Mouse (Mus musculus) forebrain, embryonic 12.5 days (tissue): ENCODE data around the gene Prkce. TPM values are rescaled to one million over a fixed set of nuclear protein-coding genes. Genes with fewer than 3 reads are reported as not detected.

Experiments used
- ATAC-seq: fragments of 200-750 bp; cut with Nextera tagmentation; 2 replicates; pipeline ENCODE4 v1.8.0; 2017; ENCODE audit warnings: moderate TSS enrichment; ENCODE audit not compliant: low FRiP score
- H3K27ac ChIP-seq: fragments of 300-500 bp; sonication (generic); 2 replicates; pipeline ENCODE4 v1.5.1; 2016; ENCODE audit warnings: mild to moderate bottlenecking
- H3K27me3 ChIP-seq: fragments of 300-500 bp; sonication (generic); 2 replicates; pipeline ENCODE4 v1.6.1; 2016; ENCODE audit warnings: mild to moderate bottlenecking
- H3K36me3 ChIP-seq: fragments of 300-500 bp; sonication (generic); replicated peaks from 2 replicates; pipeline ENCODE4 v1.6.1; 2016; ENCODE audit warnings: mild to moderate bottlenecking
- H3K4me1 ChIP-seq: fragments of 300-500 bp; sonication (generic); 2 replicates; pipeline ENCODE4 v1.6.1; 2016
- H3K4me2 ChIP-seq: fragments of 300-500 bp; sonication (generic); 2 replicates; pipeline ENCODE4 v1.6.1; 2016; ENCODE audit warnings: mild to moderate bottlenecking, moderate library complexity
- H3K4me3 ChIP-seq: fragments of 300-500 bp; sonication (generic); replicated peaks from 2 replicates; pipeline ENCODE4 v1.5.1; 2016; ENCODE audit warnings: mild to moderate bottlenecking
- H3K9ac ChIP-seq: fragments of 300-500 bp; sonication (generic); 2 replicates; pipeline ENCODE4 v1.6.1; 2016; ENCODE audit warnings: mild to moderate bottlenecking
- H3K9me3 ChIP-seq: fragments of 300-500 bp; sonication (generic); 2 replicates; pipeline ENCODE4 v1.6.1; 2016
- WGBS: fragments of 180-500 bp; shearing (Covaris S2); methylation state at CpG from one replicate; pipeline ENCODE4 v1.1.7; 2016; 5-methylcytosine and 5-hydroxymethylcytosine counted together
- polyA plus RNA-seq: library from polyadenylated mRNA; unstranded; fragments of >200 nt; fragmentation: Nextera tagmentation; extraction: Ambion mirVana; gene quantifications from 2 replicates; pipeline ENCODE4 v1.2.1, GENCODE M21; 2016

Gene Prkce
- polyA plus RNA-seq, 1 experiment from 2014 or later, result 6.0 TPM

GRCm38 (mm10) chr17:86433813-86434212, 266.2 kb downstream of the Prkce start:
- ATAC-seq, result no peak
- Histone ChIP-seq H3K9ac (no peak overlapping the region), H3K4me1 (peaks cover 5% of the 10 kb centered on the region; the same call in 1 of the 2 replicates), H3K27me3 (no peaks in the 10 kb centered on the region), H3K27ac (no peak overlapping the region), H3K9me3 (no peaks in the 10 kb centered on the region), H3K36me3 (no peaks in the 10 kb centered on the region), H3K4me3 (no peak overlapping the region), H3K4me2 (no peak overlapping the region)
- WGBS, result 92% methylated on average over 11 of the region's 11 CpGs

- no peak for ATAC-seq
- H3K4me1 ChIP-seq, result peaks cover 2% of the 10 kb centered on the region; the same call in 1 of the 2 replicates
- H3K4me3 ChIP-seq, result no peak overlapping the region
- no peak overlapping the region for H3K9ac ChIP-seq
- no peaks in the 10 kb centered on the region for H3K27me3 ChIP-seq
- no peaks in the 10 kb centered on the region for H3K9me3 ChIP-seq
- no peaks in the 10 kb centered on the region for H3K36me3 ChIP-seq
- WGBS, result 69% methylated on average over 2 of the region's 2 CpGs
- H3K27ac ChIP-seq, result no peak overlapping the region
- no peak overlapping the region for H3K4me2 ChIP-seq
These were observed 267.2 kb downstream of the Prkce start for GRCm38 (mm10) chr17:86434781-86435180.

- WGBS, result 94% methylated on average over 1 of the region's 1 CpGs
- H3K36me3 ChIP-seq, result no peaks in the 10 kb centered on the region
- H3K4me3 ChIP-seq, result no peak overlapping the region
- H3K27ac ChIP-seq, result no peak overlapping the region
- no peaks in the 10 kb centered on the region for H3K9me3 ChIP-seq
- no peaks in the 10 kb centered on the region for H3K27me3 ChIP-seq
- no peak overlapping the region for H3K4me2 ChIP-seq
- no peak for ATAC-seq
- H3K4me1 ChIP-seq, result no peaks in the 10 kb centered on the region
- H3K9ac ChIP-seq, result no peak overlapping the region
These were observed 268.0 kb downstream of the Prkce start for GRCm38 (mm10) chr17:86435570-86435969.

GRCm38 (mm10) chr17:86435984-86436383, 268.4 kb downstream of the Prkce start:
- no peaks in the 10 kb centered on the region for H3K36me3 ChIP-seq
- no peak overlapping the region for H3K9ac ChIP-seq
- H3K4me1 ChIP-seq, result no peaks in the 10 kb centered on the region
- H3K4me2 ChIP-seq, result no peak overlapping the region
- no peaks in the 10 kb centered on the region for H3K9me3 ChIP-seq
- H3K27ac ChIP-seq, result no peak overlapping the region
- WGBS, result 94% methylated on average over 2 of the region's 2 CpGs
- ATAC-seq, result no peak
- H3K4me3 ChIP-seq, result no peak overlapping the region
- no peaks in the 10 kb centered on the region for H3K27me3 ChIP-seq

GRCm38 (mm10) chr17:86436583-86437370, 269.2 kb downstream of the Prkce start:
- Histone ChIP-seq H3K4me1 (no peaks in the 10 kb centered on the region), H3K27me3 (no peaks in the 10 kb centered on the region), H3K36me3 (no peaks in the 10 kb centered on the region), H3K9me3 (no peaks in the 10 kb centered on the region), H3K27ac (no peak overlapping the region), H3K4me2 (no peak overlapping the region), H3K4me3 (no peak overlapping the region), H3K9ac (no peak overlapping the region)
- no peak for ATAC-seq
- 91% methylated on average over 12 of the region's 12 CpGs for WGBS

- ATAC-seq, result no peak
- H3K9me3 ChIP-seq, result no peaks in the 10 kb centered on the region
- H3K27ac ChIP-seq, result no peak overlapping the region
- 79% methylated on average over 20 of the region's 20 CpGs for WGBS
- no peaks in the 10 kb centered on the region for H3K36me3 ChIP-seq
- no peak overlapping the region for H3K9ac ChIP-seq
- H3K4me3 ChIP-seq, result no peak overlapping the region
- no peak overlapping the region for H3K4me2 ChIP-seq
- H3K4me1 ChIP-seq, result no peaks in the 10 kb centered on the region
- H3K27me3 ChIP-seq, result no peaks in the 10 kb centered on the region
These were observed 270.1 kb downstream of the Prkce start for GRCm38 (mm10) chr17:86437516-86438277.

GRCm38 (mm10) chr17:86438278-86438661, 270.7 kb downstream of the Prkce start:
- WGBS, result 88% methylated on average over 3 of the region's 3 CpGs
- H3K9ac ChIP-seq, result no peak overlapping the region
- H3K9me3 ChIP-seq, result no peaks in the 10 kb centered on the region
- no peak overlapping the region for H3K4me3 ChIP-seq
- no peak overlapping the region for H3K4me2 ChIP-seq
- H3K27me3 ChIP-seq, result no peaks in the 10 kb centered on the region
- no peaks in the 10 kb centered on the region for H3K36me3 ChIP-seq
- no peak overlapping the region for H3K27ac ChIP-seq
- ATAC-seq, result no peak
- no peaks in the 10 kb centered on the region for H3K4me1 ChIP-seq

- no peak for ATAC-seq
- H3K9ac ChIP-seq, result no peak overlapping the region
- no peak overlapping the region for H3K4me2 ChIP-seq
- H3K27ac ChIP-seq, result no peak overlapping the region
- H3K4me1 ChIP-seq, result no peaks in the 10 kb centered on the region
- H3K4me3 ChIP-seq, result no peak overlapping the region
- no peaks in the 10 kb centered on the region for H3K27me3 ChIP-seq
- H3K9me3 ChIP-seq, result no peaks in the 10 kb centered on the region
- 89% methylated on average over 5 of the region's 5 CpGs for WGBS
- H3K36me3 ChIP-seq, result no peaks in the 10 kb centered on the region
These were observed 271.2 kb downstream of the Prkce start for GRCm38 (mm10) chr17:86438763-86439162.

GRCm38 (mm10) chr17:86441098-86441497, 273.5 kb downstream of the Prkce start:
- Histone ChIP-seq H3K36me3 (no peaks in the 10 kb centered on the region), H3K27me3 (no peaks in the 10 kb centered on the region), H3K4me3 (no peak overlapping the region), H3K27ac (no peak overlapping the region), H3K4me1 (peaks cover 6% of the 10 kb centered on the region), H3K9ac (no peak overlapping the region), H3K4me2 (no peak overlapping the region), H3K9me3 (no peaks in the 10 kb centered on the region)
- ATAC-seq, result no peak
- WGBS, result 93% methylated on average over 7 of the region's 7 CpGs

GRCm38 (mm10) chr17:86443886-86444285, 276.3 kb downstream of the Prkce start:
- no peak for ATAC-seq
- Histone ChIP-seq H3K9me3 (peaks cover 6% of the 10 kb centered on the region; the same call in 1 of the 2 replicates), H3K9ac (no peak overlapping the region), H3K27ac (no peak overlapping the region), H3K4me3 (no peak overlapping the region), H3K27me3 (no peaks in the 10 kb centered on the region), H3K4me2 (no peak overlapping the region), H3K36me3 (no peaks in the 10 kb centered on the region), H3K4me1 (peaks cover 6% of the 10 kb centered on the region)
- WGBS, result 68% methylated on average over 7 of the region's 7 CpGs

- peaks cover 6% of the 10 kb centered on the region; the same call in 1 of the 2 replicates for H3K9me3 ChIP-seq
- peaks cover 6% of the 10 kb centered on the region for H3K4me1 ChIP-seq
- no peak overlapping the region for H3K4me3 ChIP-seq
- H3K27ac ChIP-seq, result no peak overlapping the region
- H3K9ac ChIP-seq, result no peak overlapping the region
- no peaks in the 10 kb centered on the region for H3K27me3 ChIP-seq
- H3K4me2 ChIP-seq, result peak overlapping the region; percentile 36
- 40% methylated on average over 15 of the region's 15 CpGs for WGBS
- peak; percentile 82 for ATAC-seq
- H3K36me3 ChIP-seq, result no peaks in the 10 kb centered on the region
These were observed 277.2 kb downstream of the Prkce start for GRCm38 (mm10) chr17:86444578-86445419.

GRCm38 (mm10) chr17:86445420-86445720, 277.8 kb downstream of the Prkce start:
- Histone ChIP-seq H3K4me1 (peaks cover 6% of the 10 kb centered on the region), H3K9ac (no peak overlapping the region), H3K4me3 (no peak overlapping the region), H3K27me3 (no peaks in the 10 kb centered on the region), H3K36me3 (no peaks in the 10 kb centered on the region), H3K9me3 (peaks cover 6% of the 10 kb centered on the region; the same call in 1 of the 2 replicates), H3K27ac (no peak overlapping the region), H3K4me2 (no peak overlapping the region)
- ATAC-seq, result no peak
- WGBS, result 83% methylated on average over 3 of the region's 3 CpGs
